Mouse (Mus musculus) lung, postnatal 0 days (tissue): ENCODE results near the gene Grik3.
"Not testable (repeated sequence)": the region's sequence is repeated elsewhere in the genome, so short reads cannot be mapped to it uniquely, and the experiment has no call there.

Experiments
- CTCF ChIP-seq: IDR thresholded peaks from 2 replicates; pipeline ENCODE4 v1.5.1; 2016; ENCODE audit warnings: antibody characterized with exemption, mild to moderate bottlenecking
- EP300 ChIP-seq: IDR thresholded peaks from 2 replicates; pipeline ENCODE4 v1.6.1; 2016; ENCODE audit warnings: antibody characterized with exemption, mild to moderate bottlenecking, control low read depth

GRCm38 (mm10) chr4:125608896-125609295 is 118.4 kb downstream of the Grik3 start:
- not testable (repeated sequence) for TF ChIP-seq CTCF, EP300
